Mouse (Mus musculus) left cerebral cortex, adult 2 months (tissue): Measurements from ENCODE around the gene Slc22a18. TPM values are rescaled to one million over a fixed set of nuclear protein-coding genes. Genes with fewer than 3 reads are reported as not detected.

Experiments
- DNase-seq, 2 experiments: peaks; one replicate each; pipeline ENCODE4 v3.0.0; 2021 to 2022; ENCODE audit warnings: low spot score in 2 of 2, mixed read lengths in 1 of 2; ENCODE audit errors: extremely low spot score in 1 of 2
- H3K27ac ChIP-seq: fragments of 200-600 bp; 2 replicates; pipeline ENCODE4 v1.8.1; 2022
- H3K4me3 ChIP-seq: fragments of 200-600 bp; 2 replicates; pipeline ENCODE4 v1.8.1; 2022
- CTCF ChIP-seq: fragments of 200-600 bp; IDR thresholded peaks from 2 replicates; pipeline ENCODE4 v1.8.1; 2022; ENCODE audit warnings: antibody characterized with exemption, mild to moderate bottlenecking, moderate library complexity
- intact Hi-C: fragments of 180-260 bp; cut with DNase I; formaldehyde crosslinking; loops from one replicate; pipeline ENCODE4 v1.15.1; 2025
- total RNA-seq, 2 experiments: library from RNA; stranded (reverse); gene quantifications; 2 replicates each; pipeline ENCODE4 v1.2.3; 2021

Gene Slc22a18
- total RNA-seq, 2 experiments from 2014 or later, result 0.58 to 0.81 TPM

DNA sequence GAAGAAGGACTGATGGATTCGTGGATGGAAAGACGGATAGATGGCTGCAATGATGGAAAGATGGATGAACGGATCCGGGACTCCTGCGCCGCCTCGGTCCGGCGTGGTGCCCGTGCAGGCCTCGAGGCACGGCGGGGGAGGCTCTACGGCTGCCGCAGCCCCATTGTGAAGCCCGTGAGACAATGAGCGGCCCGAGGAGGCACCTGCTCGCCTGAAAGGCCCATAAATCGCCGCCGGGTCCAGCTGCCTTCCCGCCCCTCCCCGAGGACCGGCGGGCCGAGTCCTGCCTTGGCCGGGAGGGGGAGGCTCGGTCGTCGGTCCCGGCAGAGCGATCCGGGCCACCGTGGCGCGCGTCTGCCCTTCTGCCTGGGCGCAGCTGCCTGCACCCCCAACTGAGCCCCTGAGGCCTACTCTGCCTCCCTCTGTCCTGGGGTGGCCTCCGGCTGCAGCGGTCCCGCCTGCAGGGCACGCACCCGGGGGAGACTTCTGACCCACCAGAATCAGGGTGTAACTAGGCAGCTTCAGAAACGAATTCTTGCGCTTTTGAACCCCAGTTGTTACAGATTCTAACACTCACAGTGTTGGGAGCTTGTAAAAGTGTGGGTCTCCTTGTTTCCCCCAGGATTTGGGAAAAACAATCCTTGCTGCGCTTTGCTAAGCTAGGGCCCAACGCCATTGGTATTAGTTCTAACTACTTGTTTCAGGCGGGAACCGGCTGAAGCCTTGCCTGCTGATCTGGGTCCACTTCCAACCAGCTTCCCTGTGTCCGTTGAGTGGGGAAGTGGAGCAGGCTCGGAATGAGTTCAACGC, 27.7 kb upstream of the Slc22a18 start:
- H3K27ac ChIP-seq, result no peak overlapping the region
- DNase-seq, result no peak
- intact Hi-C loops, result loop anchor here (5.0 kb wide), 1 partner anchor 74 kb away; no protein-coding TSS in a partner anchor
- peak overlapping the region; percentile 11 for H3K4me3 ChIP-seq
- no peak; the same call in 1 of the 2 replicates for TF ChIP-seq CTCF

DNA sequence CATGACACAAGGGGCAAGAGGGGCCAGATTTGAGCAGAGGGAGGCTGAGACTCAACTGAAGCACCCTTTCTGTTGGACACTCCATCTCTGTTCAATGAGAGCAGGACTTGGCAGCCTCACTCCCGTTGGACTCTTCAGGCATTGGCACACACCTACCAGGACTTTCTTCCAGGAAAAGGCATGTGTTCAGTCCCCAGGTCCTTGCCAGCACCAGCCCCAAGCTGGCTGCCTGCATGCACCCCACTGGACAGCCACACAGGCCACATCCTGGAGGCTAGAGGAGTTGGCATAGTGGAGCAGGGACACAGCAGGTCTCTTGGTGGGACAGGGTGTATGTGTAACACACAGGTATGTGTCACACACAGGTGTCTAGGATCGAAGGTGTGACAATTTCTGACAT, 26.4 kb upstream of the Slc22a18 start:
- intact Hi-C loops, result loop anchor here (5.0 kb wide), 1 partner anchor 75 kb away; no protein-coding TSS in a partner anchor
- DNase-seq, result no peak
- H3K4me3 ChIP-seq, result no peak overlapping the region
- no peak overlapping the region for H3K27ac ChIP-seq
- no peak for TF ChIP-seq CTCF

DNA sequence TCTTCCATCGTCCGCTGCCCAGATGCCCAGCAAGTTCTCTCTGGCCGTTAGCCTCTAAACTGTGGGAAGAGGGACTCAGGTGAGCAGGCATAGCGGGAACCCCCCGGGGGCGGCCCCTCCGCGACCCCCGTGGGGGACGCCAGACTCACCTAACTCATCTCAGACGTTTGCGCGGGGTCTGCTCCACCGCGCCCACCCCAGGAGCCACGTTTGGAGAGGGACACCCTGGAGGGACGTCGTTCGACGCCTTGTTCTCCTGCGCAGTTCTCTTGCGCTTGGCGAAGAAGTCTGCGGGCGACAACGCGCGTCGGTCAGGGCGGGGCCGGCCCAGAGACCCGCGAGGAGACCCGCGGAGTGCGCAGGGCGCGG, 14.6 kb upstream of the Slc22a18 start:
- intact Hi-C loops, result no loop called here
- TF ChIP-seq CTCF, result no peak
- DNase-seq, result no peak
- Histone ChIP-seq H3K4me3 (peak overlapping the region; percentile 39), H3K27ac (no peak overlapping the region)

DNA sequence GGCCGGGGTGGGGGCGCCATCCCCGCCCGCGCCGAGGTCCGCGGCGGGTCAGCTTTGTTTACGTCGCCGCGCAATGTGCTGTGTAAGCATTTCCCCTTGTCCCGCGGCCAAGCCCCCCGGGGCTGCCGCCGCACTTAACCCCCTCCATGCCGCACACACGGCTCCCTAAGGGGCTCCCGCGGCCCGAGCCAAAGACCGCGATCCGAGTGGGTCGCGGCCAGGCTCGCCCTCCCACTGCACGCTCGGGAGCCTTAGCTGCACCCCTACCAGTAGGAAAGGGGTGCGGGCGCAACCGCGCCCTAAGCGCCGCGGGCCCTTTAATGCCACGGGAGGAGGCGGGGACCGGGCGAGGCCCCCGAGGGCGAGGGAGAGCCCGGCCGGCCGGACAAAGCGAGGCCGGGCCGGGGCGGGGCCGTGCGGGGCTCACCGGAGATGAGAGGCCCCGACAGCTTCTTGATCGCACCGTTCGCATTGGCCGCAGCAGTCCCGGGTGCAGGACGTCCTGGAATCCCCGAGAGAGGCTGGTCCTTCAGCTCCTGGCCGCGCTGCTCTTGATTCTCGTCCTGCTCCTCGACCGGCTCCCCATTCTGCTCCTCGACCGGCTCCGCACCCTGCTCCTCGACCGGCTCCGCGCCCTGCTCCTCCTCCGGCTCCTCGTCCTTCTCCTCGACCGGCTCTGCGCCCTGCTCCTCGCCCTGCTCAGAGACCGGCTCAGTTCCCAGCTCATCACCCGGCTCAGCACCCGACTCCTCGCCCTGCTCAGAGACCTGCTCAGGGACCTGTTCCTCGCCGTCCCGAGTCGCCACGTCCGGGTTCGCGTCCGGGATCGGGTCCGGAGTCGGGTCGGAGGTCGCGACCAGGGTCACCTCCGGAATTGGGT, 14.0 kb upstream of the Slc22a18 start:
- no peak for DNase-seq
- intact Hi-C loops, result loop anchor here (5.0 to 10.0 kb wide), 3 partner anchors 157 to 565 kb away; partner anchors contain the start of gene Tspan32
- no peak for TF ChIP-seq CTCF
- peak overlapping the region; percentile 39 for H3K4me3 ChIP-seq
- H3K27ac ChIP-seq, result no peak overlapping the region

DNA sequence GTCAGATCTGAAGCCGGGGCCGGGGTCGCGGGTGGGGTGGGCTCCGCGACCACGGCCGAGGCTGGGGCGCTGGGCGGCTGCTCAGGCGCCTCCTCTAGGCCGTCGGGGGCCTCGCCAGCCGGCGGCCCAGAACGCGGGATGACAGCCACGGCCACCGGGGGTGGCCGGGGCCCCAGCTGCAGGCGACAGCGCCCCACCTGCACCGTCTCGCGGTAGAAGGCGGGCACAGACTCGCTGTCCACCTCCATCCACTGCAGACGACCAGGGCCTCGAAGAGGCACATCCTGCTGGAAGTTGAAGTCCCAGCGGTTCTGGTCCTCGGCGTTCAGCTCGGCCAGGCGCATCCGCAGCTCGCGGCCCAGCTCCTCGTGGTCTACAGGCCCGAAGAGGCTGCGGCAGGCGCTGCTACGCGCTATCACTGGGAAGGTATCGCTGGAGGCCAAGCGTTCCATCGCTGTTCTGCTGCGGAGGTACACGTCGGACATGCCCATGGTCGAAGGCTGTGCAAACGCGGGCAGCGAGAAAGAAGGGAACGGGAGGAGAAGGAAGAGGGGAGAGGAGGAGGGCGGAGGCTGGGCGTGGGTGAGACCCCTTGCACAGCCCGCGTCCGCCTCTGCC, 13.2 kb upstream of the Slc22a18 start:
- H3K27ac ChIP-seq, result no peak overlapping the region
- H3K4me3 ChIP-seq, result peak overlapping the region; percentile 40
- no peak for DNase-seq
- intact Hi-C loops, result loop anchor here (5.0 to 10.0 kb wide), 3 partner anchors 158 to 566 kb away; partner anchors contain the start of gene Tspan32
- TF ChIP-seq CTCF, result no peak; the same call in 1 of the 2 replicates

DNA sequence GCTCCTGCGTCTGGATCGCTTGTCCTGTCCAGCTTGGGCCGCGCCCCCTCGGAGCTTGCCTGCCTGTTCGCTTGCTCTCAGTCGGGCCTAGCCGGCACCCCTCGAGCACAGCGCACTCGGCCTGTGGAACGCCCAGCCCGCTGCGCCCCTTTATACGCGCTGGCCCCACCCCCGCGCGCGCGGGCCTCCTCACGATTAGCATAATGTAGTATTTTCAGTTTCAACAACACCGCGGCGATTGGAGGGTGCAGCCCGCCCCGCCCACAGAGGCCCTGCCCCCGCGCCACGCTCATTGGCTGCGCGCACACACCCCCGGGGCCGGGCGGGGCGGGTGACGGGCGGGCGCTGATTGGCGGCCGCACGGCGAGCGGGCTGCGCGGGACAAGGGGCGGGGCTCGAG, 12.7 kb upstream of the Slc22a18 start, which contains the start of gene Cdkn1c:
Gene Cdkn1c, minus strand, starts transcription at position 177 of the 400 bp plus-strand sequence.
- TF ChIP-seq CTCF, result no peak
- intact Hi-C loops, result loop anchor here (5.0 to 10.0 kb wide), 3 partner anchors 159 to 566 kb away; partner anchors contain the start of gene Tspan32
- H3K27ac ChIP-seq, result no peak within 1 kb of the TSS

DNA sequence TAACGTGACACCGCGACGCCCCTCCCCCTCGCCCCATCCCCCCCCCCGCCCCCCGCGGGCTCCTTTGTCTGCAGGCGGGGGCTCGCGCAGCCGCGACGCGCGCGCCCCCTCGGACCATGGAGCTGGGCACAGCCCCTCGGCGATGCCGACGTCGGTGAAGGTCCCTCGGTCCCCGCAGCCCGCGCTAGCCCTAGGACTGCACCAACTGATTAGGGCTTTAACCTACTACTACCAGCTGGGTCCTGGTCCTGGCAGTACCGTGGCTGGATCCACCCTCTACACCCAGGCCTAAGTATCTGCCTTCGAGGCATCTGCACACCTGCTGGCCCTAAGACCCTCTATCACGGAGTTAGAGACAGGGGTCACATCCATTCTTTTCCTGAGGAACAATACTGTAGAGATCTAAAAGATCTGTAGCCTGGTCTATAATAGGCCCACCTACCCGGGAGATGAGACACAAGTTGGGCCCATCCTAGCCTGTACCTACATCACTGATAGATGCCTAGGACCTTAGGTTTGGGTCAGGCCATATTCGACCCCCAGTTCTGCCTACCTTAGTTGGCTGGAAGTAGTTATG, 12.2 kb upstream of the Slc22a18 start:
- no peak for TF ChIP-seq CTCF
- H3K27ac ChIP-seq, result no peak overlapping the region

More for the DNA sequence above, 12.7 kb upstream of the Slc22a18 start, which contains the start of gene Cdkn1c:
- peak within 1 kb of the TSS; percentile 40 for H3K4me3 ChIP-seq
- DNase-seq, result peak; percentile 75 to 82

DNA sequence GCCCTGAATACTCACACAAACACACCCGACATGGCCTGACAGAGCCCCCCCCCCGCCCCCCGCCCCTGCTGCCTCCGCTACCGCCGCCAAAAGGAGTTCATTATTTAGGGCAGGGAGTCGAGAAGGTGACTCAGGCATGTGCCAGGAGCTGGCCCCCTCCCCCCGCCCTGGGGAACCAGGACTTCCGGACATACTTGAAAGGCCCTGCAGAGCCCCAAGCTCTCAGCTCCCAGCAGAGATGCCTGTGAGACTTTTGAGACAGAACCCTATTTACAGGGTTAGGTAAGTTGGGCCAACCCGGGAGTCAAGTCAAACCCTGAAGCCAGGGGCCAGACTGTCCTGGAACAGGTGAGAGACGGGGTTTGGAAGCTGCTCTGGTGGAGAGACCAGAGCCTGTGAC, 11.6 kb upstream of the Slc22a18 start:
- TF ChIP-seq CTCF, result no peak
- no peak for DNase-seq
- Histone ChIP-seq H3K4me3 (no peak overlapping the region), H3K27ac (no peak overlapping the region)
- intact Hi-C loops, result loop anchor here (5.0 to 10.0 kb wide), 3 partner anchors 160 to 567 kb away; partner anchors contain the start of gene Tspan32

More for the DNA sequence above, 12.2 kb upstream of the Slc22a18 start:
- H3K4me3 ChIP-seq, result peak overlapping the region; percentile 26; the same call in 1 of the 2 replicates
- intact Hi-C loops, result loop anchor here (5.0 to 10.0 kb wide), 3 partner anchors 159 to 567 kb away; partner anchors contain the start of gene Tspan32
- DNase-seq, result no peak

DNA sequence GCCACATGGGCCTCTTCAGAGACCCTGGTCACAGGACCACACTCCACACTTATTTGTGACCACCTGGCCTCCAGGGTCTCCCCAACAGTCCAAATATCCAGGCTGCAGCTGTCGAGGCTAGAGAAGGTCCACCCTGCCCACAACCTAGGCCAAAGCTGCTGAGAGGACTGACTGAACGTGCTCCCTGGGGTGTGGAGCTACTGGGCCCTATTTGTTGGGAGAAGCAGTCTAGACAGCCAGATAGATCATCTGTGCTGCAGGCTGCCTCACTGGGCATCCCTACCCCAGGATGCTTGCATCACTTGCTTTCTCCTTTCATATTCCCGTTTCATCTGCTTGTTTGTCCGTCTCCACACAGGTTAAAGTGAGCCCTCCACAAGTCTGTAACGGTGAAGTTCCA, 11.0 kb upstream of the Slc22a18 start:
- no peak for TF ChIP-seq CTCF
- intact Hi-C loops, result loop anchor here (5.0 to 10.0 kb wide), 3 partner anchors 160 to 568 kb away; partner anchors contain the start of gene Tspan32
- no peak overlapping the region for H3K27ac ChIP-seq
- no peak for DNase-seq
- H3K4me3 ChIP-seq, result no peak overlapping the region

DNA sequence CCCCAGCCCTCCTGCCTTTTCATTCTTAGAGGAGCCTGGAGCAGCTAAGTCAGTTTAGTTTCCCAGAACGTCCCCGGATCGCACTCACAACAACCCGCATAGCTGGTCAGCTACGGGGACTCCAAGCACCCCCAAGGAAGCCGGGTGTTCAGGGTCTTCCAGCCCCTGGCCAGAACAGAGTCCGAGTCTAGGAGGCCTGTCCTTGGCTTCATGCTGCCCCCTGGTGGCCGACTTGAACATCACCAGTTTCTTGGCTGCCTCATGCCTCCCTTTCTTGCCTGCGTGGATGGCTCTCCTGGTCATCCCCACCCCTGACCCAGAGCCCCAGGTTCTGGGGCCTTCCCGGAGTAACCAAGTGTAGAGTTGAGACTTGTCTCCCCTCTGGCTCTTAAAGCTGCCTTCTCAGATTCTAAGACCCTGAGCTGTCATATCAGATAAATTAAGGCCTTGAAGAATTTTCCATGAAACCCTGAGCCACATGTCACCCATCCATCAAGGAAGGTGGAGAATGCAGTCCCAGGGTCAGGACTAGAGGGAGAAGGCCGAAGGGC, 9.6 kb upstream of the Slc22a18 start:
- peak; percentile 95 for TF ChIP-seq CTCF
- DNase-seq, result peak; percentile 70 to 81
- no peak overlapping the region for H3K27ac ChIP-seq
- intact Hi-C loops, result loop anchor here (5.0 to 10.0 kb wide), 3 partner anchors 162 to 569 kb away; partner anchors contain the start of gene Tspan32
- no peak overlapping the region for H3K4me3 ChIP-seq
